Mouse (Mus musculus) inflammation-experienced regulatory T-cells, adult 6 months (primary cell): ENCODE data around the gene Zfp788. TPM values are rescaled to one million over a fixed set of nuclear protein-coding genes. Genes with fewer than 3 reads are reported as not detected.
A peak's percentile ranks its signal among the peaks of the same experiment; 100 is the strongest.
"Not testable (repeated sequence)": the region's sequence is repeated elsewhere in the genome, so short reads cannot be mapped to it uniquely, and the experiment has no call there.

ENCODE experiments used
- ATAC-seq: one replicate; pipeline ENCODE4 v1.8.0; 2017
- polyA plus RNA-seq, 3 experiments: library from polyadenylated mRNA; unstranded; fragments of 100-300 nt; shearing (Covaris generic); gene quantifications; one replicate each; pipeline ENCODE4 v1.2.1; 2017

Zfp788 gene
- polyA plus RNA-seq = 10 to 100 TPM in 2 of 3 experiments, 1 to 10 TPM in 1; 7.8 to 15.8 (median 14.4) TPM

GRCm38 (mm10) chr7:41632409-41633220 lies at the start of gene Zfp788:
Gene Zfp788 (plus strand): TSS chr7:41633203.
- ATAC-seq = peak; percentile 84

- not testable (repeated sequence) for ATAC-seq
Measured at GRCm38 (mm10) chr7:41587831-41588230, 45.2 kb upstream of the Zfp788 start.

- ATAC-seq = no peak
Measured at GRCm38 (mm10) chr7:41598615-41599014, 34.4 kb upstream of the Zfp788 start.

GRCm38 (mm10) chr7:41599034-41599813 lies 33.8 kb upstream of the Zfp788 start, which contains the start of gene 2610021A01Rik:
Gene 2610021A01Rik (plus strand): TSS chr7:41599230.
- ATAC-seq = peak; percentile 98

GRCm38 (mm10) chr7:41599932-41600548 lies 33.0 kb upstream of the Zfp788 start:
- ATAC-seq = no peak

- no peak for ATAC-seq
Measured at GRCm38 (mm10) chr7:41611654-41612053, 21.3 kb upstream of the Zfp788 start.

- ATAC-seq = not testable (repeated sequence)
Measured at GRCm38 (mm10) chr7:41616241-41616640, 16.8 kb upstream of the Zfp788 start.

GRCm38 (mm10) chr7:41633221-41633984 lies 400 bp downstream of the Zfp788 start:
- peak; percentile 89 for ATAC-seq

- ATAC-seq = not testable (repeated sequence)
Measured at GRCm38 (mm10) chr7:41674326-41674725, 41.3 kb downstream of the Zfp788 start.

Other genes with a start within 250 kb of the Zfp788 start
- 10 to 100 TPM; 37.8 to 54.1 (median 53.2) TPM for gene AI987944, start 239.8 kb upstream of the Zfp788 start, polyA plus RNA-seq
- under 1 TPM in 1 of 3 experiments, not detected in 2; 0.06 TPM for gene Vmn2r57, start 184.5 kb upstream of the Zfp788 start, polyA plus RNA-seq
- gene Gm20449, start 133.8 kb upstream of the Zfp788 start, polyA plus RNA-seq = not detected
- gene AW146154, start 133.3 kb upstream of the Zfp788 start, polyA plus RNA-seq = 10 to 100 TPM; 17.5 to 21.3 (median 21.2) TPM
- under 1 TPM in 1 of 3 experiments, not detected in 2; 0.24 TPM for gene Gm6871, start 59.5 kb upstream of the Zfp788 start, polyA plus RNA-seq
- 10 to 100 TPM; 20.2 to 27.6 (median 21.7) TPM for gene 2610021A01Rik, start 34.0 kb upstream of the Zfp788 start, polyA plus RNA-seq
- gene Vmn2r58, start 239.5 kb downstream of the Zfp788 start, polyA plus RNA-seq = not detected